Mouse (Mus musculus) heart, adult 2 months (tissue): Measurements from ENCODE around the gene Ing4. TPM values are rescaled to one million over a fixed set of nuclear protein-coding genes. Genes with fewer than 3 reads are reported as not detected.

Experiments
- DNase-seq, 2 experiments: peaks; one replicate each; pipeline ENCODE4 v3.0.0; 2021
- H3K27ac ChIP-seq: fragments of 200-600 bp; 2 replicates; pipeline ENCODE4 v1.8.1; 2022
- H3K27me3 ChIP-seq: fragments of 200-500 bp; 2 replicates; pipeline ENCODE4 v1.6.1; 2012; ENCODE audit warnings: mild to moderate bottlenecking, low read length, inconsistent platforms, mixed read lengths; ENCODE audit not compliant: control insufficient read depth, insufficient read depth
- H3K36me3 ChIP-seq: fragments of 200-500 bp; 2 replicates; pipeline ENCODE4 v1.6.1; 2012; ENCODE audit warnings: low read length, inconsistent platforms; ENCODE audit not compliant: control insufficient read depth, insufficient read depth
- H3K4me1 ChIP-seq: fragments of 200-500 bp; 2 replicates; pipeline ENCODE4 v1.6.1; 2011; ENCODE audit warnings: low read length; ENCODE audit not compliant: control insufficient read depth, insufficient read depth
- H3K4me3 ChIP-seq: fragments of 200-600 bp; 2 replicates; pipeline ENCODE4 v1.8.1; 2022
- H3K79me2 ChIP-seq: fragments of 200-500 bp; replicated peaks from 2 replicates; pipeline ENCODE4 v1.6.1; 2012; ENCODE audit warnings: mild to moderate bottlenecking, inconsistent platforms, low read length, moderate library complexity, mixed read lengths; ENCODE audit not compliant: control insufficient read depth, insufficient read depth
- H3K9ac ChIP-seq: fragments of 200-500 bp; 2 replicates; pipeline ENCODE4 v1.6.1; 2012; ENCODE audit warnings: low read depth, mild to moderate bottlenecking, control low read depth, inconsistent platforms, low read length, mixed read lengths
- CTCF ChIP-seq: fragments of 200-600 bp; IDR thresholded peaks from 2 replicates; pipeline ENCODE4 v1.8.1; 2022; ENCODE audit warnings: antibody characterized with exemption, mild to moderate bottlenecking, moderate library complexity
- EP300 ChIP-seq: fragments of 200-500 bp; IDR thresholded peaks from 2 replicates; pipeline ENCODE4 v1.6.1; 2011; ENCODE audit warnings: low read depth, low read length, control low read depth; ENCODE audit not compliant: insufficient read depth
- POLR2A ChIP-seq: fragments of 200-500 bp; IDR thresholded peaks from 2 replicates; pipeline ENCODE4 v1.6.1; 2011; ENCODE audit warnings: mild to moderate bottlenecking, low read depth, low read length, control low read depth; ENCODE audit not compliant: insufficient read depth
- WGBS: fragments of 180-500 bp; shearing (Covaris S2); methylation state at CpG from one replicate; pipeline ENCODE4 v1.1.7; 2018; 5-methylcytosine and 5-hydroxymethylcytosine counted together
- intact Hi-C: fragments of 180-260 bp; cut with DNase I; formaldehyde crosslinking; loops from one replicate; pipeline ENCODE4 v1.15.1; 2025
- polyA plus RNA-seq: library from polyadenylated mRNA; depleted of rRNA; stranded (reverse); fragments of >200 nt; gene quantifications from 2 replicates; pipeline ENCODE4 v1.2.3, GENCODE M21; 2012
- total RNA-seq, 2 experiments: library from RNA; stranded (reverse); gene quantifications; 2 replicates each; pipeline ENCODE4 v1.2.3; 2021

The Ing4 gene
- total and polyA plus RNA-seq, 3 experiments, result 26.1 to 27.1 (median 26.3) TPM

DNA sequence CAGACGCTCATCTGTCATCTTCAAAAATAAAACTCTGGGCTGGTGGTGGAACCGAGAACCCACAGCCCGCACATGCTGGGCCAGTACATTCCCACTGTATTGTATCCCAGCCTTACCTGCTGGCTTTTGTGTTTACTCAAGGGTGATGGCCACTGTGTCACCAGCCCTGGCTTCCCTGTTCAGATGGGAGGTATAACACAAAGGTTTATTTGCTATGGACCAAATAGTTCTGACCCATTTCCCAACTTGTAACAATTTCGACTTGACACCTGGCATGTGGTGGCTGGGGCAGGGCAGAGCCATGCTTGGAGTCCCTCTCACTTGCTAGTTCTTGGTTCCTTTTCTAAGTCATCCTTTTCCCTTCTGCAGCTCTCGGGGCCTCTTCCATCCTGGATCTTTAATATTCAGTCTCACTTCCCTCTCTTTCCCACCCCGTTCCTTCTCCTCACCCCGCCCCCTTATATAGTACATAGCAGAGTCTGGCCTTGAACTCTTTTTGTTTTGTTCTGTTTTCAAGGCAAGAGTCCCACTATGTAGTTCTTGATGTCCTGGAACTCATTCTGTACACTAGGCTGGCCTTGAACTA lies 43.3 kb downstream of the Ing4 start:
- intact Hi-C loops, result loop anchor here (5.0 kb wide), 1 partner anchor 221 kb away; the partner anchor contains the start of gene Gpr162
- Histone ChIP-seq H3K36me3 (no peaks in the 10 kb centered on the region), H3K27ac (no peak overlapping the region), H3K27me3 (no peaks in the 10 kb centered on the region), H3K79me2 (no peaks in the 10 kb centered on the region), H3K9ac (no peak overlapping the region), H3K4me3 (no peak overlapping the region), H3K4me1 (peaks cover 1% of the 10 kb centered on the region; the same call in 1 of the 2 replicates)
- no peak for DNase-seq
- 85% methylated on average over 7 of the region's 7 CpGs for WGBS
- TF ChIP-seq CTCF (no peak), EP300 (no peak), POLR2A (no peak)

DNA sequence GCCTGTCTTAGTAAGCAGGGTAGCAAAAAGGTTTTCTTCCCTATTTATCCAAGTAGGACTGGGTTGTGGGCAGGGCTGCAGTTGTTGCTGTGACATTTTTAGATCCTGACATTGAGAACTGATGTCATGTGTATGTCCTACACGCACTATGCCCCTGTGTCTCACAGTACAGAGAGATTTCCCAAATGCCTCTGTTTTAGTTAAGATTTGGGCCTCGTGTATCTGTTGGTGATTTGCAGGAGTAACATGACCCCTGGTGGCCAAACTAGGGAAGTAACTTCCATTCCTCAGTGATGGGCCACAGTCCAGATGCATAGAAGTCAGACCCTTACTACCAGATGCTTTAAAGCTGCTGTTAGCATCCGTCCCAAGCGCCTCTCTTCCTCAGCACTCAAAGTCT lies 44.9 kb downstream of the Ing4 start:
- Histone ChIP-seq H3K27me3 (no peaks in the 10 kb centered on the region), H3K79me2 (no peaks in the 10 kb centered on the region), H3K4me1 (peaks cover 4% of the 10 kb centered on the region), H3K27ac (no peak overlapping the region), H3K9ac (no peak overlapping the region; the same call in 1 of the 2 replicates), H3K36me3 (no peaks in the 10 kb centered on the region), H3K4me3 (no peak overlapping the region)
- TF ChIP-seq EP300 (peak; percentile 72), CTCF (peak; percentile 98), POLR2A (no peak)
- DNase-seq, result peak; percentile 46 to 62
- intact Hi-C loops, result loop anchor here (1.0 to 5.0 kb wide), 4 partner anchors 37 to 237 kb away; partner anchors contain the start of gene Gpr162
- 3% methylated on average over 4 of the region's 4 CpGs for WGBS

GRCm38 (mm10) chr6:125087937-125088336 lies 48.4 kb downstream of the Ing4 start:
- Histone ChIP-seq H3K27ac (peak overlapping the region; percentile 87), H3K4me1 (peaks cover 8% of the 10 kb centered on the region), H3K79me2 (no peaks in the 10 kb centered on the region), H3K4me3 (no peak overlapping the region), H3K9ac (no peak overlapping the region), H3K27me3 (no peaks in the 10 kb centered on the region), H3K36me3 (no peaks in the 10 kb centered on the region)
- DNase-seq, result no peak
- TF ChIP-seq POLR2A (no peak), EP300 (no peak), CTCF (no peak)
- WGBS, result 83% methylated on average over 3 of the region's 3 CpGs
- intact Hi-C loops, result loop anchor here (2.0 kb wide), 1 partner anchor 77 kb away; no protein-coding TSS in a partner anchor

GRCm38 (mm10) chr6:125088561-125089321 lies 49.2 kb downstream of the Ing4 start:
- no peak for TF ChIP-seq EP300
- peak; percentile 67 for TF ChIP-seq POLR2A
- no peak for TF ChIP-seq CTCF
- Histone ChIP-seq H3K36me3 (no peaks in the 10 kb centered on the region), H3K79me2 (no peaks in the 10 kb centered on the region), H3K4me3 (no peak overlapping the region), H3K27me3 (no peaks in the 10 kb centered on the region), H3K4me1 (peaks cover 8% of the 10 kb centered on the region), H3K9ac (peak overlapping the region; percentile 53), H3K27ac (peak overlapping the region; percentile 87)
- peak; percentile 78 to 85 for DNase-seq
- 5% methylated on average over 20 of the region's 20 CpGs for WGBS
- intact Hi-C loops, result loop anchor here (2.0 kb wide), 1 partner anchor 78 kb away; no protein-coding TSS in a partner anchor

DNA sequence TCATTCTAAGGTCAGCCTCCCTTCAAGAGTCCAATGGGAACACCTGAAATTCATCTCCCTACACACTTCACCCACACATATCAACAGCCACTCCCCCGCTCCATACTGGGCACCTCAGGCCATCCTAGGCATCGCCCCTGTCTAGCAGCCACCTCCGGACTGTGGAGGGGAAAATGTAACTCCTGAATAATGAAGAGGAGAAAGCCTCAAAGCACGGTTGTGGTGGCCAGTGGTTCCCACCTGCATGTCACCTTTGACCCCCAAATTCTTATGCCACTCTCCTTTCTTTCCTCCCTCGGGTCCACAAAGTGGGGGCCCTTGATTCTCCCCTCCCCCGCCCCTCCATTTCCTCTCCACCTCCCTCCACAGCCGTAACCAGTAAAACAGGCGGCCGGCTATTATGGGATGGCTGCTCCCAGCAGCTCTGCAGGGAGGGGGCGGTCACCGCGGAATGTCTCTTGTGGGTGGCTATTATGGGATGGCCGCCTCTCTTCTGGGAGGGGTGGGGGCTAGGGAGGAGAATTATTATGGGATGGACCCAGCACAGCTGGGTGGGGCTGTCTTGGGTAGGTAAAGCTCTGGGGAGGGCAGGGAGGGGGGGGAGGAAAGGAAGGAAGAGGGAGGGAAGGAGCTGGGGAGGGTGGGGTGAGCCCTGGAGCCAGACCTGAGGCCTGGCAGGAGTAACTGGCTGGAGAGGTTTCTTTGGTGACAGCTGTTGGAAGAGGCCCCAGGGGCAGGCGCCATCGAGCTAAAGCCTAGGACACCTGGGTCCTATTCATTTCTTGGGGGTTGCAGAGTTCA lies 50.2 kb downstream of the Ing4 start:
- WGBS, result 7% methylated on average over 15 of the region's 15 CpGs
- Histone ChIP-seq H3K9ac (peak overlapping the region; percentile 67), H3K79me2 (no peaks in the 10 kb centered on the region), H3K27me3 (no peaks in the 10 kb centered on the region), H3K27ac (peak overlapping the region; percentile 87), H3K36me3 (no peaks in the 10 kb centered on the region), H3K4me1 (peaks cover 7% of the 10 kb centered on the region), H3K4me3 (peak overlapping the region; percentile 40)
- intact Hi-C loops, result loop anchor here (2.0 kb wide), 1 partner anchor 79 kb away; no protein-coding TSS in a partner anchor
- TF ChIP-seq CTCF (no peak), POLR2A (0 out of 2 replicates have a peak, but pooled peaks have one; percentile 32)
- DNase-seq, result peak; percentile 75 to 87
